Mouse (Mus musculus) liver, adult 2 months (tissue): ENCODE data around the gene Ap3s2. TPM values are rescaled to one million over a fixed set of nuclear protein-coding genes. Genes with fewer than 3 reads are reported as not detected.

Experiments
- DNase-seq: peaks from one replicate; pipeline ENCODE4 v3.0.0-alpha.2; 2011; ENCODE audit warnings: low read depth, low spot score; ENCODE audit errors: extremely low read depth
- H3K27ac ChIP-seq: fragments of 200-500 bp; replicated peaks from 2 replicates; pipeline ENCODE4 v1.5.1; 2012; ENCODE audit warnings: low read depth, mild to moderate bottlenecking, control low read depth, inconsistent platforms, low read length; ENCODE audit not compliant: insufficient read depth
- H3K27me3 ChIP-seq: fragments of 200-500 bp; 2 replicates; pipeline ENCODE4 v1.6.1; 2012; ENCODE audit warnings: mild to moderate bottlenecking, moderate library complexity, low read length, inconsistent platforms; ENCODE audit not compliant: control insufficient read depth, insufficient read depth
- H3K36me3 ChIP-seq: fragments of 200-500 bp; 2 replicates; pipeline ENCODE4 v1.6.1; 2012; ENCODE audit warnings: low read length, inconsistent platforms; ENCODE audit not compliant: control insufficient read depth, insufficient read depth
- H3K4me1 ChIP-seq: fragments of 200-500 bp; 2 replicates; pipeline ENCODE4 v1.6.1; 2011; ENCODE audit warnings: low read length; ENCODE audit not compliant: control insufficient read depth, insufficient read depth
- H3K4me3 ChIP-seq: fragments of 200-500 bp; 2 replicates; pipeline ENCODE4 v1.5.1; 2011; ENCODE audit warnings: low read depth, mild to moderate bottlenecking, control low read depth, low read length, moderate library complexity; ENCODE audit not compliant: insufficient read depth
- H3K79me2 ChIP-seq: fragments of 200-500 bp; 2 replicates; pipeline ENCODE4 v1.6.1; 2012; ENCODE audit warnings: inconsistent platforms, mild to moderate bottlenecking, low read length, moderate library complexity; ENCODE audit not compliant: control insufficient read depth, insufficient read depth
- H3K9ac ChIP-seq: fragments of 200-500 bp; 2 replicates; pipeline ENCODE4 v1.6.1; 2012; ENCODE audit warnings: low read depth, mild to moderate bottlenecking, control low read depth, inconsistent platforms, low read length
- CTCF ChIP-seq: fragments of 200-500 bp; IDR thresholded peaks from 2 replicates; pipeline ENCODE4 v1.5.1; 2011; ENCODE audit warnings: low read depth, low read length, control low read depth
- POLR2A ChIP-seq: fragments of 200-500 bp; IDR thresholded peaks from 2 replicates; pipeline ENCODE4 v1.6.1; 2011; ENCODE audit warnings: low read length, control low read depth; ENCODE audit not compliant: insufficient read depth; ENCODE audit errors: extremely low read depth
- whole genome bisulfite sequencing: fragments of 180-500 bp; shearing (Covaris S2); methylation state at CpG from one replicate; pipeline ENCODE4 v1.1.7; 2018; 5-methylcytosine and 5-hydroxymethylcytosine counted together
- polyA plus RNA-seq: library from polyadenylated mRNA; depleted of rRNA; stranded (reverse); fragments of >200 nt; gene quantifications from 2 replicates; pipeline ENCODE4 v1.2.3, GENCODE M21; 2012
- total RNA-seq: library from RNA; depleted of rRNA; stranded (reverse); fragments of >200 nt; gene quantifications from 2 replicates; pipeline ENCODE4 v1.2.3, GENCODE M21; 2014

Ap3s2 gene
- total and polyA plus RNA-seq, 2 experiments = 6.3 to 10.3 TPM

DNA sequence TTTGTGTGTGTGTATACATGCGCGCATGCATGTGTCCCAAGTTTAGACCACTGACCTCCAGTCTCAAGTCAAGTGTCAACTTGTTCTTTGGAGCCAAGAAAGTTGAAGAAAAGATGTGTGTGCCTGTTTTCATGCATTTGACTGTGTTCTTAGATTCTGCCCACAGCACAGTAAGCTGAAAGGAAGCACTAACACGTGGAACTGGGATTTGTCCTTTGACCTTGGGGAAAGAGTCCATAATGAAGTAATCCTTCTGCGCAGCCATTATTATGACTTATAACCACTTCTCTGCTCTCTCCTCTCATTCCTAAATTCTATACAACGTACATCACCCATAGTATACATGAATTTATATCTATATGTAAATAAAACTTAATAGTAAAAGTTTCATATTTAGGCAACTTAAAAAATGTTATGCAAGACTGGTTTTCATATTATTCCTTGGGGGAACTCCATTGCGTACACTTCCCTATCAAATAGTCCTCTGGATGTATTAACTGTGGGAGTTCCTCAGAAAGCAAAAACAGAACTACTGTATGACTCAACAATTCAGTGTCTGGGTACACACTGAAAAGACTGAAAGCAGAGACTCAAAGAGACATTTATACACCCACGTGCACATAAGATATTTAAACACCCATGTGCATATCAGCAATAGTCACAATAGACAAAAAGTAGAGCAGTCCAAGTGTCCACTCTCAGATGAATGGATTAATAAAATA lies 36.7 kb downstream of the Ap3s2 start:
- no peaks in the 10 kb centered on the region for H3K27me3 ChIP-seq
- H3K4me3 ChIP-seq = no peak overlapping the region
- DNase-seq = peak; percentile 85
- no peak overlapping the region for H3K9ac ChIP-seq
- no peak for TF ChIP-seq CTCF
- TF ChIP-seq POLR2A = no peak
- WGBS = 65% methylated on average over 7 of the region's 7 CpGs
- peak overlapping the region; percentile 33 for H3K27ac ChIP-seq
- peaks cover 4% of the 10 kb centered on the region for H3K4me1 ChIP-seq
- peaks cover 5% of the 10 kb centered on the region for H3K36me3 ChIP-seq
- no peaks in the 10 kb centered on the region for H3K79me2 ChIP-seq

GRCm38 (mm10) chr7:79881901-79882300 lies 38.5 kb downstream of the Ap3s2 start:
- H3K79me2 ChIP-seq = no peaks in the 10 kb centered on the region
- no peak overlapping the region for H3K9ac ChIP-seq
- peaks cover 5% of the 10 kb centered on the region for H3K36me3 ChIP-seq
- no peak for DNase-seq
- H3K4me3 ChIP-seq = no peak overlapping the region
- no peak for TF ChIP-seq CTCF
- no peak for TF ChIP-seq POLR2A
- H3K27me3 ChIP-seq = no peaks in the 10 kb centered on the region
- no peak overlapping the region for H3K27ac ChIP-seq
- 97% methylated on average over 6 of the region's 6 CpGs for WGBS
- peaks cover 4% of the 10 kb centered on the region for H3K4me1 ChIP-seq

- TF ChIP-seq CTCF = no peak
- TF ChIP-seq POLR2A = no peak
- H3K36me3 ChIP-seq = peaks cover 5% of the 10 kb centered on the region
- DNase-seq = no peak
- WGBS = 85% methylated on average over 3 of the region's 3 CpGs
- no peak overlapping the region for H3K4me3 ChIP-seq
- H3K9ac ChIP-seq = no peak overlapping the region
- H3K27ac ChIP-seq = no peak overlapping the region
- H3K4me1 ChIP-seq = peaks cover 4% of the 10 kb centered on the region
- H3K79me2 ChIP-seq = no peaks in the 10 kb centered on the region
- H3K27me3 ChIP-seq = no peaks in the 10 kb centered on the region
Observed at GRCm38 (mm10) chr7:79880998-79881397, 39.5 kb downstream of the Ap3s2 start.

DNA sequence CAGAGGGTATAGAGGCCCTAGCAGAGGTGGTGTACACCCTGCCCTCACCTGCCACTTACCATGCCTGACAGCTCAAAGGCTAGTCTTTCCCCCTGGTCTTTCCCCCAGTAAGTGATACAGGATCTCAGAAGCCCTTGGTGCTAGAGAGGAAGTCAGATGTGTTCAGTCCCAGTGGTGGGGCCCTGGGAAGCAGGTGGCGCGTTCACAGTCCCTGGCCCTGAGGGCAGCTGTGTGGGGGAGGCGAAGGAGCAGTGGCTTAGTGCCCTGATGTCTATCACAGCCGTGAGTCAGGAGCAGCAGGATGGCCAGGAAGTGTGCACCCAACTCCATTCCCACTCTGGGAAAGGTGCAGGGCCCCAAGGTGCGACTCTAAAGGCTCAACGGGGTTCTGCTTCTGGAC lies 40.4 kb downstream of the Ap3s2 start:
- Histone ChIP-seq H3K9ac (no peak overlapping the region), H3K27ac (no peak overlapping the region), H3K4me1 (peaks cover 4% of the 10 kb centered on the region), H3K36me3 (peaks cover 5% of the 10 kb centered on the region), H3K79me2 (no peaks in the 10 kb centered on the region), H3K4me3 (no peak overlapping the region), H3K27me3 (no peaks in the 10 kb centered on the region)
- no peak for DNase-seq
- 95% methylated on average over 6 of the region's 6 CpGs for WGBS
- TF ChIP-seq CTCF (no peak), POLR2A (no peak)

GRCm38 (mm10) chr7:79878455-79879025 lies 41.9 kb downstream of the Ap3s2 start:
- H3K79me2 ChIP-seq = no peaks in the 10 kb centered on the region
- WGBS = 81% methylated on average over 2 of the region's 2 CpGs
- no peak overlapping the region for H3K9ac ChIP-seq
- H3K4me3 ChIP-seq = no peak overlapping the region
- H3K27me3 ChIP-seq = no peaks in the 10 kb centered on the region
- H3K27ac ChIP-seq = no peak overlapping the region
- DNase-seq = no peak
- TF ChIP-seq POLR2A = no peak
- TF ChIP-seq CTCF = no peak
- H3K4me1 ChIP-seq = peaks cover 3% of the 10 kb centered on the region
- H3K36me3 ChIP-seq = peaks cover 3% of the 10 kb centered on the region

DNA sequence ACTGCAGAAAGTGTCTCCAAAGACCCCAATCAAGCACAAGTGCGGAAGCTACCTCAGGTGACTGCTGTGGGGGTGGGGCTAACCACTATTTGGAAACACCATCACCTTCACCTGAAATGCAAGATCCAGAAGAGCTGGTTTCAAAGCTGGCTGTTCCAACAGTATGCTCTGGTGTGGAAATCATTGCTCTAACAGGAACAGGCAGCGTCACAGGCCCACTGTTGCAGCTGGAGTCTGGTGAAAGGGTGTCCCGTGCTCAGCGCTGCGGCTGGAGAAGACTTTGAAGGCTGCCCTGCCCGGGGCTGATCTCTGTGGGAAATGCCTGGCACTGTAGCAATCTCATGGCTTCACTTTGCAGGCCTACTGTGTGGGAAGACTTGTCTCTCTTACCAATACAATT lies 47.0 kb downstream of the Ap3s2 start:
- H3K4me1 ChIP-seq = no peaks in the 10 kb centered on the region
- TF ChIP-seq POLR2A (no peak), CTCF (no peak)
- no peaks in the 10 kb centered on the region for H3K79me2 ChIP-seq
- H3K4me3 ChIP-seq = no peak overlapping the region
- H3K27ac ChIP-seq = no peak overlapping the region
- no peak overlapping the region for H3K9ac ChIP-seq
- WGBS = 87% methylated on average over 6 of the region's 6 CpGs
- H3K27me3 ChIP-seq = no peaks in the 10 kb centered on the region
- no peak for DNase-seq
- no peaks in the 10 kb centered on the region for H3K36me3 ChIP-seq
